Mouse (Mus musculus) cerebellum, adult 8-10 months (tissue): ENCODE measurements around the gene Ldoc1.

Experiments used
- DNase-seq: peaks from one replicate; pipeline ENCODE4 v3.0.0; 2022

The Ldoc1 gene

DNA sequence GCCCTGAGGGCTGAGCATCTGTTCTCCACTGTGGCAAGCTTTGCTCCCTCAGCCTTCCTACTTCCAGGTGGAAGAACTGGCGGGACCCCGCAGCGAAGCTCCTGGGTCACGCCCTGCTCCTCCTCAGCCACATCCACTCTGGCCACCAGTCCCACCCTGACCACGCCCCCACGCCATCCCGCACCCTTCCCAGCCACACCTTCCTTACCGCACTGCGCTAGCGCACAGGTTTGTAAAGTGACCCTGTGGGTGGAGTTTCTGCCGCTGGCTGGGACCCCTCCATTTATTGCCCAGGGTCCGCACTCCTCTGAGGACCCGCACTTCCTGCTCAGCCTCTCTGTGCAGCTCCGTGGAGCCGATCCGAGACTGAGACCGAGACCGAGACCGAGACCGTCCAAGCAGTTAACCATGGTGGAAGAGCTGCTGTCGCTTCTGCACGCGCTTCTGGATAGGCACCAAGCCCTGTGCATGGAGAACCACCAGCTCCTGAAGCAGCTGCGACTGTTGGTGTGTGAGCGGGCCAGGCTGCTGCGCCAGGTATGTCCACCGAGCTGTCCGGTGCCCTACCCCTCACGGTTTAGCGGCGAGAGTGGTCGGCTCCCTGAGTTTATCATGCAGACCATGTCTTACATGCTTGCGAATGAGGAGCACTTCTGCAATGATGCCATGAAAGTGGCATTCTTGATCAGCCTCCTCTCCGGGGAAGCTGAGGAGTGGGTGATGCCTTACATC, at the start of gene Ldoc1:
Gene Ldoc1, plus strand, starts transcription at position 196 of the 732 bp plus-strand sequence.
- peak; percentile 47 for DNase-seq

DNA sequence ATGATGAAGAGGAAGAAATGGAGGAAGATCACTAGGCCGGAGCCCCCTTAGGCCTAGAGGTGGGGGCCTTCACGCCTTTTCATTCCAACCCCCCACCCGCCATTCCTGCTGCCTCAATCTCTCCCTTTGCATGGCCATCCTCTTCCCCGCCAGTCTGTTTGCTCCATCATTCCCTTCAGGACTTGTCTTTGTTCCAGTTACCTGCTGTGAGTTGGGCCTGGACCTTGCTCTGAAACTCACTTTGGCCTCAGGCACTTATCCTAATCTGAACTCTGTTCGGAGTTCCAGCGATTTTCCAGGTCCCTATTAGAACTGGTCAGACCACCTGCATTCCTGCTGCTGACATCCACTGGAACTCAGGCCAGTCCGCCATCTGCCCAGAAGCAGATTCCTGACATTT, 834 bp downstream of the Ldoc1 start:
- DNase-seq: peak; percentile 49

DNA sequence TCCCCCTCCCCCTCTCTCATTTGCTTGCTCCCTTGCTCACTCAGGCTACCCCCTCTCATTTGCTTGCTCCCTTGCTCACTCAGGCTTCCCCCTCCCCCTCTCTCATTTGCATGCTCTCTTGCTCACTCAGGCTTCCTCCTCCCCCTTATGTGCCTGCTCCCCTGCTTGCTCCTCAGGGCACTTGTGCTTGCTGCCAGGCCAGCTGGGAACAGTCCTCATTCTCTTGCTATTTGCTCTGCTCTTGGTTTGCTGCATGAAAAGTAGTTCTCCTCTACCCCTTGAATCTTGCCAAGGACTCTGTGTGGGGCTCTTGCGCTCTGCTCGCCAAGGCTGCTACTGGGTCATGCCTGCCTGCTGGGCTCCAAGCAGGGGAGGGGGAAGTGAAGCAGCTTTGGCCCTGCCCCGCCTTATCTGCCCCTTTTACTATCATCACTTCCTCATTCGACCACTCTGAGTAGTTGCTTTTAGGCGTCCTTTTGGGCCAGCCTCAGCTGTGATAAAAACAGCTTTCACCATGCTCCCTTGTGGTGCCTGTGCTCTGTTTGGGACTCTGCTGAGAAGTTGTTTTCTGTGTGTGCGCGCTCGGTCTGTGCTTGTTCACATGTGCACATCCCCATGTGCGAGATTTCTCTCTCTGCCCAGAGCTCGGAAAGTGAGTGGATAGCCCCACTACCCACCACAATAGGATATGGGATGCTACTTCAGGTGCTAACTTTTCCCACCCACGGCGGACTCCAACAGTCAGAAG, 13.2 kb downstream of the Ldoc1 start:
- DNase-seq: peak; percentile 37

DNA sequence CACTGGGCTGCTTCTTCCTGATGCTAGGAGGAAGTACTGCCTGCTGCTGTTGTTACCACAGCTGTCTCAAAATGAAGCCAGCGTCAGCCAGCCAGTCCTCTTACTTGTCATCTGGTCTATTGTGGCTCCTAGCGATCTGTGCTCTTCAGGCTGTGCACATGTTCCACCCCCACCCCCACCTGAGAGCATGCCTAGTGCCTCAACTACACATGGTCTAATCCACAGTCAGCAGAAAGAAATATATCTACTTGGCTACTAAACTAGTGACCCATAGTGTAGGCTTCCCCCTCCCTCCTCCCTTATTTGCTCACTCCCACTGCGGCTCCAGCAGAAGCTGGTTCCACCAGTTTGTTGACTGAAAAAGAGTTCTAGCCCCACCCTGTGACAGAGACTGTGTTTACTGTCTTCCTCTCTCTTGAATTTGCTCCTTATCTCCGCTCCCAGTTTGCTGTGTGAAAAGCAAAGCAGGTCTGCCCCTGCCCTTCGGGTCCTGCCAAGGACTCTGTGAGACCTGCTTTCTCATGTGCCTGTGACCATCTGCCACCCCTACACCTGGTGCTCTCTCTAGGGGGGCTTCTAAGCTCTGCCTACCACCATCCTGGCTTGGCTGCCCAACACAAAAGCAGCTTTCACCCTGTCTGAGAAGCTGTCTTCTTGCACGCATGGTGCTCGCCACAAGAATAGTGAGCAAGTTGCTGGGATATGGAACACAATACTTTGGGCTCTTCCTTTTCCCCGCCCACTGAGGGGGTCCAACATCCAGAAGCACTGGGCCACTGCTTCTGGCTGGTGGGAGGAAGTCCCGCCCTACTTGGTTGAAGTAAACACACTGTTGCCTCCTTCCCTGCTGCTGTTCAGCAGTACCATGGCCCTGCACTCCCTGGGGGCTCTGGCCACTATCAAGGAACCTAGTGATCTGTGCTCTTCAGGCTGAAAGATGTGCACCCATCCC, 14.0 kb downstream of the Ldoc1 start:
- DNase-seq: no peak

DNA sequence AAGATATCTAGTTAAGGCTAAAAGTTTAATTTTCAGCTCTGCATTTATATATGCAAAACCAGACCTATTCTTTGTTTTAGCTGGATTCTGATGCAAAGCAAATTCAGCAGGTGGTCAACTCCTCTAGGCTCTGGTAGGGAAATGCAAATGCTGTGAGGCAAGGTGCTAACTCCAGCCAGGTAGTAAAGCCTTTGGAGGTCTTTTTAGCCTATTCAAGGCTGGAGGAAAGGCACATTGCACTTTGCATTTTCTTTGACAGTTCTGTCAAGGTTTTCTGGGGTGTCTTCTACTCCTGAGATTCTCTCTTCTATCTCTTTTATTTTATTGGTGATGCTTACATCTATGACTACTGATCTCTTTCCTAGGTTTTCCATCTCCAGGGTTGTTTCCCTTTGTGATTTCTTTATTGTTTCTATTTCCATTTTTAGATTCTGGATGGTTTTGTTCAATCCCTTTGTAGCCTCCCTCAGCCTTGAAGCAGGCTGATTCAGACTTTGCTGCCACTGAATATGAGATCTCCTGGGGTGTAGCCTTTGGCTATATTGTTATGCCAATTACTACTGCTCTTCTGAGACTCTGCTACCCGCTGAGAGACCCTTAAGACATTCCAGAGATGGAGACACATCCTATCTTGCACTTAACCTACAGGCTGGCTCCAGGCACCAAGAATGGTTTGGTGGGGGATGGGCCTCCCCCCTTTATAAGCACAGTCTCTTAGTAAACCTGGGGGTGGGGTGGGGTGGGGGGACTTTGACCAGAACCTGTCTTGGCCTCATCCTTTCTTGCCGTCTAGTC, 18.4 kb downstream of the Ldoc1 start:
- DNase-seq: no peak
